Mouse (Mus musculus) liver, embryonic 11.5 days (tissue): ENCODE measurements around the gene Akt3. TPM values are rescaled to one million over a fixed set of nuclear protein-coding genes. Genes with fewer than 3 reads are reported as not detected.

Source experiments
- ATAC-seq: fragments of 200-750 bp; cut with Nextera tagmentation; replicated peaks from 2 replicates; pipeline ENCODE4 v1.8.0; 2017; ENCODE audit warnings: moderate number of reproducible peaks, mild to moderate bottlenecking, moderate TSS enrichment, moderate library complexity; ENCODE audit not compliant: low FRiP score
- DNase-seq: peaks from one replicate; pipeline ENCODE4 v3.0.0-alpha.2; 2017; ENCODE audit warnings: low spot score
- H3K27ac ChIP-seq: fragments of 300-500 bp; sonication (generic); 2 replicates; pipeline ENCODE4 v1.5.1; 2014; ENCODE audit warnings: mild to moderate bottlenecking, low read depth, low read length, control low read depth
- H3K27me3 ChIP-seq: fragments of 300-500 bp; sonication (generic); replicated peaks from 2 replicates; pipeline ENCODE4 v1.6.1; 2014; ENCODE audit warnings: low read length, mixed read lengths; ENCODE audit not compliant: control insufficient read depth, insufficient read depth
- H3K36me3 ChIP-seq: fragments of 300-500 bp; sonication (generic); 2 replicates; pipeline ENCODE4 v1.6.1; 2014; ENCODE audit warnings: mild to moderate bottlenecking, low read length, moderate library complexity, mixed read lengths; ENCODE audit not compliant: control insufficient read depth, insufficient read depth
- H3K4me1 ChIP-seq: fragments of 300-500 bp; sonication (generic); replicated peaks from 2 replicates; pipeline ENCODE4 v1.6.1; 2014; ENCODE audit warnings: low read length, mixed read lengths; ENCODE audit not compliant: control insufficient read depth, insufficient read depth
- H3K4me2 ChIP-seq: fragments of 300-500 bp; sonication (generic); 2 replicates; pipeline ENCODE4 v1.6.1; 2014; ENCODE audit warnings: mild to moderate bottlenecking, control low read depth, moderate library complexity
- H3K4me3 ChIP-seq: fragments of 300-500 bp; sonication (generic); 2 replicates; pipeline ENCODE4 v1.5.1; 2014; ENCODE audit warnings: low read depth, low read length, control low read depth
- H3K9ac ChIP-seq: fragments of 300-500 bp; sonication (generic); 2 replicates; pipeline ENCODE4 v1.6.1; 2014; ENCODE audit warnings: low read depth, low read length, control low read depth
- H3K9me3 ChIP-seq: fragments of 300-500 bp; sonication (generic); 2 replicates; pipeline ENCODE4 v1.6.1; 2016; ENCODE audit warnings: low read length, inconsistent platforms, mixed read lengths; ENCODE audit not compliant: control insufficient read depth
- WGBS: fragments of 180-500 bp; shearing (Covaris S2); extraction: QIAGEN DNeasy Blood & Tissue Kit; methylation state at CpG from one replicate; pipeline ENCODE4 v1.1.7; 2014; 5-methylcytosine and 5-hydroxymethylcytosine counted together
- polyA plus RNA-seq: library from polyadenylated mRNA; unstranded; fragments of >200 nt; fragmentation: Nextera tagmentation; extraction: Ambion mirVana; gene quantifications from 2 replicates; pipeline ENCODE4 v1.2.1, GENCODE M21; 2014

Akt3 gene
- polyA plus RNA-seq, 1 experiment from 2014 or later = 4.3 TPM

DNA sequence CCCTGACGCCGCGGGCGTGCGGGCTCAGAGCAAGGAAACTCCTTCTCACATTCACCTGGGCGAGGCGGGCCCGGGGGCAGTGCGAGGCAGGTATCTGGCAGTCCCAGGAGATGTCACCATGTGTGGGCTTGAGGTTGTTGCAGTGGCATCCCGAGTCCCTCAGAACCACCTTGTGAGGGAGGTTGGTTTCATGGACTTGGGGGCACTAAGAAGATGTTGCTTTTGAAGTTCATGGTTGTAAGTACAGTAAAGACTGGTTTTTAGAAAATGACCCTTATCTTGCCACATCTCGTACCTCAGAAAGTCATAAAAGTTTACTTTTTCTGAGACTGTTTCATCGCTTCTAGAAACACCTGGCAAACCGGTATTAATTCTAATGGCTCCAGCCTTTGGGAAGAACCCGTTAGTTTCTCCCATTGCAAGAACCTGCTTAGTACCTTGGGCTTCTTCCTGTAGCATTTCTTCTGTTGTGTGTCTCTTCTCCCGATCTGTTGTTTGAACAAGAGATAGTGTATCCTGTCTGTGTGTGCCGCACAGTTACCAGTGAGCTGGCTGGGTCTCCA, 1.1 kb upstream of the Akt3 start:
- peak overlapping the region; percentile 90 for H3K27ac ChIP-seq
- H3K4me1 ChIP-seq = 0 out of 2 replicates have a peak, but pooled peaks cover 3% of the 10 kb centered on the region
- H3K9me3 ChIP-seq = no peaks in the 10 kb centered on the region
- H3K27me3 ChIP-seq = no peaks in the 10 kb centered on the region
- peak overlapping the region; percentile 95 for H3K4me2 ChIP-seq
- H3K4me3 ChIP-seq = peak overlapping the region; percentile 90
- H3K9ac ChIP-seq = peak overlapping the region; percentile 82
- DNase-seq (no peak), ATAC-seq (no peak)
- H3K36me3 ChIP-seq = no peaks in the 10 kb centered on the region
- WGBS = 22% methylated on average over 16 of the region's 16 CpGs

DNA sequence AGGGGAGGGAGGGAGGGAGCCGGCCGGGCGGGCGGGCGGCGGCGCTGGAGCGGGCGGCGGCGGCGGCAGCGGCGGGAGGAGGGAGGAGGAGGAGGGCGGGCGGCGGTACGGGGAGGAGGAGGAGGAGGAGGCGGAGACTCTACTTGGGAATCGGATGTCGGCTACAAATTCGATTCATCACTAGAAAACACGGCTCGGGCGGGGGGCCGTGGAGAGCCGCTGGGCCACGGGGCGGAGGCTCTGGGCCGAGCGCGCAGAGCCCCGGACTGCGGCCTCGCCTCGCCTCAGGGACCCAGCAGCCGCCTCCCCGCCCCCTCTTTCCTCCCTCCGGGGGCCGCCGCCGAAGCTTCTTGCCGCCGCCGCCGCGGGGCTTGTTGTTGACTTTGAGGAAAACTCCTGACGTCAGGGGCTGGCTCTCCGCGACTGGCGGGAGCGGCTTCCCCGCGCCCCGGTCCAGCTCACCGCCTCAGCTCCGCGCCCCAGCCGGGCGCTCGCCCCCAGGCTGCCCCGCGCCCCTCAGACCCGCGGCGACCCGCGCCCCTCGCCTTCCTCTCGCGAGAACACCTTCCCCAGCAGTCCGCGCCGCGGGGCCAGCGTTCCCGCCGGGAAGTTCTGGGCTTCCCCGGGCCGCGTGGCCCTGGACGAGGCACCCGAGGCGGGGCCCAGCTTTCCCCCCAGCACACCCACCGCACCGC, 487 bp upstream of the Akt3 start:
- no peaks in the 10 kb centered on the region for H3K36me3 ChIP-seq
- no peaks in the 10 kb centered on the region for H3K9me3 ChIP-seq
- H3K27ac ChIP-seq = peak overlapping the region; percentile 90
- 2% methylated on average over 52 of the region's 86 CpGs for WGBS
- peak overlapping the region; percentile 95 for H3K4me2 ChIP-seq
- peak; percentile 83 for DNase-seq
- peak overlapping the region; percentile 90 for H3K4me3 ChIP-seq
- 0 out of 2 replicates have a peak, but pooled peaks cover 3% of the 10 kb centered on the region for H3K4me1 ChIP-seq
- H3K27me3 ChIP-seq = no peaks in the 10 kb centered on the region
- peak overlapping the region; percentile 82 for H3K9ac ChIP-seq
- ATAC-seq = peak; percentile 83

- WGBS = under 1% methylated on average over 58 of the region's 86 CpGs
- peak overlapping the region; percentile 95 for H3K4me2 ChIP-seq
- peak overlapping the region; percentile 82 for H3K9ac ChIP-seq
- peak overlapping the region; percentile 90 for H3K4me3 ChIP-seq
- H3K27ac ChIP-seq = peak overlapping the region; percentile 90
- peak; percentile 79 for DNase-seq
- 0 out of 2 replicates have a peak, but pooled peaks cover 3% of the 10 kb centered on the region for H3K4me1 ChIP-seq
- no peaks in the 10 kb centered on the region for H3K27me3 ChIP-seq
- no peaks in the 10 kb centered on the region for H3K9me3 ChIP-seq
- no peaks in the 10 kb centered on the region for H3K36me3 ChIP-seq
- peak; percentile 38 for ATAC-seq
These were observed 597 bp downstream of the Akt3 start for GRCm38 (mm10) chr1:177257178-177258033.

DNA sequence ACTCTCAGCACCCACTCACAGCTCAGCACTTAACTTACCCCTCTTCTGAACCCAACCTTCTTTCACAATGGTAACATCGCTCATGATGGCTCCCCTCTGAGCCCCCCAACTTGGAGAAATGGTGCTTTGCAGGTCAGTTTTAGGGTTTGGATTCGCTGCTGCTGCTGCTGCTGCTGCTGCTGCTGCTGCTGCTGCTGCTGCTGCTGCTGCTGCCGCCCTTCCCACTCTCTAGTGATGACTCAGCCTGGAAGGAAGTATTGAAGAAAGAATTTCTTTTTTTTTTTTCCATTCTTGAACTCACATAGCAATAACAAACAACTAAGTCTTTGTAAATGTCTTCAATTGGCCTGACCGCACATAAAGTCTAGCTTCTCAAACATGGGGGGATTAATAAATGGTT, 9.4 kb downstream of the Akt3 start:
- Histone ChIP-seq H3K9ac (no peak overlapping the region), H3K4me3 (no peak overlapping the region), H3K9me3 (no peaks in the 10 kb centered on the region), H3K27me3 (no peaks in the 10 kb centered on the region), H3K36me3 (no peaks in the 10 kb centered on the region), H3K27ac (no peak overlapping the region), H3K4me1 (no peaks in the 10 kb centered on the region), H3K4me2 (no peak overlapping the region)
- WGBS = 59% methylated on average over 4 of the region's 4 CpGs
- no peak for DNase-seq
- no peak for ATAC-seq

DNA sequence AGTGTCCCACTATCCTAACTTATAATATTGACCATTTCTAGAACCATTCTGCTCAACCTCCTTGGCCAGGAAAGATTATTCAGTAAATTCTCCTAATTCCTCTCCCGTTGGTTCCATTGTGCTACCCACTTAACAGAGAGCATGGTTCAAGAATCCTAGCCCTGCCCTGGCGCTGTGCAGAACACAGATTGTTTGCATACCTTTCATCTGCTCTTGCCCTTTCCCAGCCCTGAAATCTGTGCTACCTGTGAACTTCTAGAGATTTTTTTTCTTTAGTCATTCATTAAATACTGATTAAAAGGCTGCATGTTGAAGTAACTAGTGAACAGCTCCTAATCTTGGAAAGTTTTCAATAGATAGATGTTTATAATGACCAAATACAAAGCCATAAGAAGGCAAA, 19.6 kb downstream of the Akt3 start:
- no peak overlapping the region for H3K27ac ChIP-seq
- H3K9ac ChIP-seq = no peak overlapping the region
- no peaks in the 10 kb centered on the region for H3K9me3 ChIP-seq
- DNase-seq (no peak), ATAC-seq (no peak)
- no peaks in the 10 kb centered on the region for H3K27me3 ChIP-seq
- no peaks in the 10 kb centered on the region for H3K36me3 ChIP-seq
- 64% methylated on average over 2 of the region's 2 CpGs for WGBS
- no peaks in the 10 kb centered on the region for H3K4me1 ChIP-seq
- no peak overlapping the region for H3K4me2 ChIP-seq
- H3K4me3 ChIP-seq = no peak overlapping the region

- Histone ChIP-seq H3K27me3 (no peaks in the 10 kb centered on the region), H3K9ac (no peak overlapping the region), H3K9me3 (no peaks in the 10 kb centered on the region), H3K4me3 (no peak overlapping the region), H3K27ac (no peak overlapping the region), H3K36me3 (no peaks in the 10 kb centered on the region), H3K4me1 (no peaks in the 10 kb centered on the region), H3K4me2 (no peak overlapping the region)
- ATAC-seq (no peak), DNase-seq (no peak)
- 59% methylated on average over 2 of the region's 2 CpGs for WGBS
These were observed 21.3 kb downstream of the Akt3 start for GRCm38 (mm10) chr1:177236695-177237094.

GRCm38 (mm10) chr1:177236249-177236648, 21.8 kb downstream of the Akt3 start:
- Histone ChIP-seq H3K27ac (no peak overlapping the region), H3K4me1 (no peaks in the 10 kb centered on the region), H3K36me3 (no peaks in the 10 kb centered on the region), H3K9me3 (no peaks in the 10 kb centered on the region), H3K9ac (no peak overlapping the region), H3K4me2 (no peak overlapping the region), H3K27me3 (no peaks in the 10 kb centered on the region), H3K4me3 (no peak overlapping the region)
- ATAC-seq (no peak), DNase-seq (no peak)

- Histone ChIP-seq H3K9me3 (no peaks in the 10 kb centered on the region), H3K4me2 (no peak overlapping the region), H3K36me3 (no peaks in the 10 kb centered on the region), H3K27ac (no peak overlapping the region), H3K27me3 (no peaks in the 10 kb centered on the region), H3K9ac (no peak overlapping the region), H3K4me1 (no peaks in the 10 kb centered on the region), H3K4me3 (no peak overlapping the region)
- 89% methylated on average over 5 of the region's 5 CpGs for WGBS
- ATAC-seq (no peak), DNase-seq (no peak)
These were observed 23.5 kb downstream of the Akt3 start for GRCm38 (mm10) chr1:177234462-177234861.
